Mouse (Mus musculus) G1E (cell line): ENCODE results near the gene Macrod2.

Experiments
- CTCF ChIP-seq: IDR thresholded peaks from 2 replicates; pipeline ENCODE4 v1.5.1; 2012; ENCODE audit warnings: low read depth, low read length, inconsistent platforms, mixed read lengths
- GATA1 ChIP-seq: IDR thresholded peaks from 2 replicates; pipeline ENCODE4 v1.6.1; 2012; ENCODE audit warnings: borderline replicate concordance, low read length, inconsistent platforms, mixed read lengths
- GATA2 ChIP-seq: IDR thresholded peaks from 2 replicates; pipeline ENCODE4 v1.6.1; 2012; ENCODE audit warnings: low read depth, low read length, inconsistent platforms, borderline replicate concordance
- TAL1 ChIP-seq: conservative IDR thresholded peaks from 2 replicates; pipeline ENCODE4 v1.6.1; 2012; ENCODE audit warnings: low read depth, low read length, inconsistent platforms, mixed read lengths

- TF ChIP-seq CTCF, result no peak
- TF ChIP-seq GATA2, result no peak
- no peak for TF ChIP-seq GATA1
- no peak for TF ChIP-seq TAL1
Observed at GRCm38 (mm10) chr2:140861356-140861755, 466.2 kb downstream of the Macrod2 start.
